Mouse (Mus musculus): ENCODE results near the gene Maml3. TPM values are rescaled to one million over a fixed set of nuclear protein-coding genes. Genes with fewer than 3 reads are reported as not detected.

Maml3 gene
- total RNA-seq, 4 experiments from 2014 or later = 1.9 to 3.3 (median 2.7) TPM

DNA sequence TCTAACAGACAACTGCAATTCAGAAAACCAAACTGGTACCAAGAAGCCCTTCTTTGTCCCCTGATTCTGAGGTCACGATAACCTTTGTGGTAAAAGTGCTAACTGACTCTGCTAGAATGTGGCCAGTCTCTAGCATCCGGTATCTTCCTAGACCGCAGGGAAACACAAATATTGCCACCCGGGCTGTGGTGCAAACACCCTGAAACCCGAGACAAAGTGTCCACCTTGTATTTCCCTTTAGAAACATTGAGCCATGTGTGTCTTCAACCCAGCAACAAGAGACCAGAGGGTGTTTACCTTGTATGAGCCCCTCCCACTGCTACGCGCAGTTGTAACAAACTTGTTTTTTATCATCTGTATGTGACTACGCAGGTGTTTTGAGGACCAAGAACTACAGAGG, 359.7 kb downstream of the Maml3 start:
- DNase-seq (ENCODE audit: low spot score) = no peak

DNA sequence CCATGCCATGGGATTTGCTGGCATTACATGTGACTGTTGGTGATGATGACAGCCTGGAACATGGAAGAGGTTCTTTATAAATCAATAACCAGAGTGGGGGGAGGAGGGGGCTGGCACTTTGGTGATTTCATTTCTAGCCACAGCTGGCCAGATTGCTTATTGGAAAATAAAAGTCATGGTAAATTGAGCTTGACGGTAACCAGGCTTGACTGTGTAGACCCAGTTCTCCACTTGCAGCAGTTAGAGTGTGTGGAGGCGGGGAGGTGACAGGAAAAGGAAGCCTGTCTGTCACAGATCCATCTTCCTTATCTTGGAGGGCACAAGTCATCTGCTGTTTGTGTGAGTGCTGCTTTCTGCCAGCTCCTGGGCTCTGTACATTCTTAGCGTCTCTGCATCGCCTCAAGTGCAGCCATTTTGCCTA, 360.5 kb downstream of the Maml3 start:
- DNase-seq (ENCODE audit: low spot score) = no peak

DNA sequence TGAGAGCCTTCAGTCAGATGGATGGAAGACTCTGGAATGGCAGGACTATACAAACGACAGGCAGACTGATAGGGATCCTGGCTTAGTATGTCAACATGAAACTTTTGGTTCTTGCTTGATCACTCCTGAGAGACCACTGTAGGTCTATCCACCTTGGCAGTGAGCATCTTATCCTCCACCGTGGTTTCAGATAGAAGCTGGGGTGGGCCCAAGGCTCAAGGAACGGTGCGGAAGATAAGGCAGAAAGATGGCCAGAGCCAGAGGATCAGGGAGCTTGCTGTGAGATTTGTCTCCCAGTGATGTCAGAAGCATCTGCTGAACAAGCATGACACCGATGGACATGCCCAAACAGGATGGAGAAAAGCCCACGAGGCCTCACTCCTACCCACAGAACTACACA, 362.5 kb downstream of the Maml3 start:
- no peak for DNase-seq (ENCODE audit: low spot score)

DNA sequence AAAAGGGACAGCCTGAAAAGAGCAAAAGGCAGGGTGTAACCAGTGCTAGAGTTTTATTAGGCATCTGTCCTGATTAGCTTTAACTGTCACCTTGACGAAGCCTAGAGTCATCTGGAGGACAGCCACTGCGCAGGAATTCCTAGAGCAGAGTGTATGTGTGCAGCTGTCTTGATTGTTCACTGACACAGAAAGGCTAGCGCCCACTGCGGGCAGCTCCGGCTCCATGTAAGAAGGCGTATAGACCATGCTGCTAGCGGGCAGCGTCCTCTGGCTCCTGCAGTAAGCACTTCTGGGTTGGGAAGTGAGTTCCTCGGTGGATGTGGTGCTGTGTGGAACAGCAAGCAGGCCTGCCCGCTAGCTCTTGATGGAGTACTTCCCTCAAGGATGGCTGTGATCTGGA, 363.1 kb downstream of the Maml3 start:
- DNase-seq (ENCODE audit: low spot score) = no peak

DNA sequence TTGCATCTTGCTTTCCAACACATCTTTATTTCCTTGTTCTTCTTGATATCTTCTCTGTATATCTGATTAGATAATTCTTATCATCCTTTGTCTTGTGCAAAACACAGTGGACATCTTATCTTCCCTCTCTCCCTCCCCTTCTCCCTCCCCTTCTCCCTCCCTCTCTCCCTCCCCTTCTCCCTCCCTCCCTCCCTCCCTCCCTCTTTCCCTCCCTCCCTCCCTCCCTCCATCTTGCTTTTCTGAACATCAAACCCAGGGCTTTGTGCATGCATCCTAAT, 365.1 kb downstream of the Maml3 start:
- DNase-seq (ENCODE audit: low spot score) = no peak

DNA sequence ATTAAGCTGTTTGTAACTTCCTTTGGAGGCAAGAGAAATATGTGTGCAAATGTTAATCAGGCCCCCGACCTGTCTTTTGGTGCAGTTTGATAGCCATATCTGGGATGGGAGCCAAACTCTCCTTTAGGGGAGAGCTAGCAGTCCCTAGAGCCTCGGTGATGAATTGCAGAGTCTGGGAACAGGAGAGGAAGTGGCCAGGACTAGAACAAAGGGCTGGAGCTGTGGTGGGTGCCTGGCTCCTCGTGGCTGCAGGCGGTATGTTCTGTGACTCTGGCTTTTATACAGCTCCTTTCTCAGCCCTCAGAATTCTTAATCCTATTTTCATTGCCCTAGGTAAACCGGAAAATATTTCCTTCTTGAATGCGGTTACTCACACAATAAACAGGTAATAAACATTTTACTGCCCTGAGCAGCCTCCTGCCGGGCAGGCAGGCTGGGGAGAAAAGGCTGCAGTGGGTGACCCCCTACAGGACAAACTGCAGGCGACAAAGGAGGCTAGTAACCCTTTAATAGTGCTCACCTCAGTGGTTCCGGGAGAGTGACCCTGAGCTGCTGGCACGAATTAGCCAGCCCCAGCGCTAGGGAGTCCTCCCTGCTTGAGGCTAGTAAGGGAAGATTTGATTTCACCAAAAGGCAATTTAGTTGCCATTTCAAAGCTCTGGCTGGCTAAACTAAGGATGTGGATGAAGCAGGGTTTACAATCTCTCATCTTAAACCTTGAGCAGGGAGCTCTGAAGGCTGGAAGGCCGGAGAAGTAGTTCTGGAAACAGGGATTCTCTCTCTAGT, 365.6 kb downstream of the Maml3 start:
- no peak for DNase-seq (ENCODE audit: low spot score)

DNA sequence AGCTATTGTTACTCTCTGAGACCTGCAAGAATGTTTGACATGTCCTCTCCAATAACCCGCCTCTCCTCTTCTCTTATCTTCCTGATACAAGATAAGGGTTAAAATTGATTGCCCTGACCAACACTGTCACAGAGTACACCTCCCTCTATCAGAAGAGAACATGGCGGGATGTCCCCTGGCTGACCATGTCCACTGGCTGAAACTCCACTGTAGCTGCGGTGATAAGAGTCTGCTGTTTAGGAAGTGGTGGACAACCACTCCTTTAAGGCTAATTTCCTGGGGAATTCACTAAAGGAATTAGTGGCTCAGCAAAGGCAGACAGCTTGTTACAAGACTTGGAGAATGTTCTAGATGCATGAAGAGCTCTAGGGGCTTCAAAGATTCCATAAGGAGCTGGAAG, 371.2 kb downstream of the Maml3 start:
- DNase-seq (ENCODE audit: low spot score) = no peak

DNA sequence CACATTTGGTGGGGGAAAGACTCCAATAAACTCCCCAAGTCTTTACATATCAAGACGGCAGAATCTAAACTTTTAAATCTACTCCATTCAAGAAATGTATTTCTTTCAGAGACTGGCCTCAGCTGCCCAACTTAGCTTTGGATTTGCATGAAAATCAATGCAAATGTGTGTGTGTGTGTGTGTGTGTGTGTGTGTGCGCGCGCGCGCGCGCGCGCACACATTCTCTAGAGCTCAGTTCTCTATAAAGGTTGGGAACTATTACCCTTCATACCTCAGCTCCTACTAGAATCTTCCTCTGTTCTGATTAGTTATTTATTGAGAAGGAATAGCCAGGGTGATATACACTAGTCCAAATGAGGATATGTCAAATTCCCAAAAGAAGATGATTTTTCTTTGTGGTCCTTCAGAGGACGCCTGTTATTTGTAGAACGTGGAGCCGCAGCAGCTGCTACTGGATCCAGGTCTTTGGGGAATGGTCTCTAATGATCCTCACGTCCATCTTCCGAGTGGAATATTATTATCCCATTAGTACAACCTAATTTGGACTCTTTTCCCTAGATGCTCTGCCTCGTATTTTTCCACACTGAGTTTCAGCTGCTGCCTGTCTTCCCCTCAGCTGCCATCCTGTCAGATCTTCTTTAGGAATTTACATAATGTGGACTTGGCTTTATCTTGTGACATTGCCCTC, 372.8 kb downstream of the Maml3 start:
- DNase-seq (ENCODE audit: low spot score) = no peak

DNA sequence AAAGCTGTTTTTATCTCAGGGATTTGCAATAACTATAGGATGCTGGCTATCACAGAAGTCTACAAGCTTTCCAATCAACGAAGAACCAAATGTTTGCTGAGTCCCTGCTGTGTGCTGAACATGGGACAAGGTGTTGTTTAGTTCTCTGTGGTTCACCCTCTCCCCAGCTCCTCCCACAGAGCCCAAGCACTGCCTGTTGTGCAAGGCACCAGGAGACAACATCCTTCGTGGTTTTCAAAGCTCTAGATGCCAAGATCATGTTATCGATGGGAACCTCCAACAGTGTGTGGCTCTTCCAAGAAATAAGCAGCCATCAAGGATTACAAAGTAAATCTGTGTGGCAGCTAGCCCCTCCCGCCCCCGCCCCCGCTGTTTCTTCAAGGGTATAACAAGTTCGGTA, 374.2 kb downstream of the Maml3 start:
- no peak for DNase-seq (ENCODE audit: low spot score)

DNA sequence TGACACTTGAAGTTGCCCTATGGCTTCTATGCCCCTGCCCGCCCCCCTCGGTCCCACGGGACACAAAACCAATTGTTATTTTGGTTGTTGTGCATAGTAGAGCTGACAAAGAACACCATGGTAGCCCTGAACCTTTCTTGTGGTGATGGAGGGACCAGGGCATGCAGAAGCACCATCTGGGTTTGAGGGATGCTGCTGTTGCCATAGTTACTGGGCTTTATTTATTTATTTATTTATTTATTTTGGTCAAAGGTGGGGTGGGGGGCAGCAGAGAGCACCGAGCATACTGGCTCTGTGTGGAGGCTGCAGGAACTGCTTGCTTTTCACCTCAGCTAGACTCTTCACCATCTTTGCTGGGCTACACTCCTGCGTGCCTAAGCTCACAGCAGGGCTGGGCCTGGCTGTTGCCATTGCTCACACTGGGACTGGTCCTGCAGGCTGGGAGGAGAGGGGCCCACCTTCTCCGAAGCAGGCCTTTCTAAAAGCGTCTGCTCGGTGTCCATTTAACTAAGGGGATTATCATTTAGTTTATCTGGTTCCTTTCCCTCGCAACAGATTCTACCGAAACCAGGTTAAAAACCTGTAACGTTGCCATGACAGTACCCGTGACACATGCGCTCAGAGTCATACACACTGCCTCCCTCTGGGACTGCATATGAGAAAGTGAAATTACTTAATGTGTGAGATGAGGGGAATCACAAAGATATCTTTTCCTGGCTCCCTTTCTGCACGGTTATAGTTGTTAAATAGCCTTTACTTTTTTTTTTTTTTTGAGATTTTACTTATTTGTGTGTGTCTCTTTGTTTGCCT, 375.6 kb downstream of the Maml3 start:
- DNase-seq (ENCODE audit: low spot score) = no peak

DNA sequence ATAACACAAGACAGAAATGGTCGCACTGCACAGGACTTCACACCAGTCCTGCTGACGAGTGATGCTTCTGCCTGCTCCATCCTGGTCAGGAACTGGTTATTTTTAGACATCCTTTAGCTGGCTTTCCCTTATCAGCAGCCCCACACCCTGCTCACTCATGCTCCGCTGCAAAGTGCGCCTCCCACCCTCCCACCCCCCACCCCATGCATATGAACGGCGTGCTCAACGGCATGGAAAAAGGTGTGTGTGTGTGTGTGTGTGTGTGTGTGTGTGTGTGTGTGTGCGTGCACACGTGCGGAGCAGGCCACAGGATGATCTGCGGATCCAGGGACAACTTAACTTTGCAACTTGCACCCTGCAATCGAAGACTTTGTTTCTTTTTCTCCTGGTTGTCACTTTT, 376.4 kb downstream of the Maml3 start:
- DNase-seq (ENCODE audit: low spot score) = peak; percentile 28

DNA sequence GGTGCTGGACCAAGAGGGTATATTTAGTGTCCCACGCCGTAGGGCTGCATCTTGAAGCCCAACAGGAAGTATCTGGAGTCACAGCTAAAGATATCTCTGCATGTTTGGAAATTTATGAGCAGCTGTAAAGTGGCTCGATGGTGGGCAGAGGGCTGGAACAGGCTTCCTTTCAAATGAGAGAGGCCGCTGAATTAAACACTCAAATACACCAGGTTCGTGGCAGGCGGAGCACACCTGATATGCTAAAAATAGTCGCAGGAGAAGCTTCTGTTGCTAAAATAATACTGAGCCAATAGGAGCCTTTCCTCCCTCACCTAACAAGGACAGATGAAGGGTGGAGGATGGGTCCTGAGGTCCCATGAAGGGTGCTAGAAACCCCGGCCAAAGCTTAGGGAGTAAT, 376.9 kb downstream of the Maml3 start:
- DNase-seq (ENCODE audit: low spot score) = no peak

DNA sequence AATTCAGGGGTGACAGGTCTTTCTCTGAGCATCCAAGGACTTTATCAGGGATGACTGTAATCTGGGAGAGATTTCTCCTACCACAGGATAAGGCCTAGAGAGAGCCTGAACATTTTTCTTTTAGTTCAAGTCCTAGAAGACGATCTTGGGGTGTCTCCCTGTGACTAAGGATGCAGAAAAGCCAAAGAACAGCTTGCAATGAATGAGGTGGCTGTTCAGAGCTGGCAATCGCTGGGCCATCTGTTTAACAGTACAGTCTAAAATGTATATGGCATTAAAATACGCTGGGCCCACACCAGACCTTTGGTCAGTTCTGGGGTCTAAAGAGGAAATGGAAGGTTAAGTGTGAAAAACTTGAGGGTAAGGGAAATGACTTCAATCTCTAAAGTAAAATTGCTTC, 377.4 kb downstream of the Maml3 start:
- no peak for DNase-seq (ENCODE audit: low spot score)

DNA sequence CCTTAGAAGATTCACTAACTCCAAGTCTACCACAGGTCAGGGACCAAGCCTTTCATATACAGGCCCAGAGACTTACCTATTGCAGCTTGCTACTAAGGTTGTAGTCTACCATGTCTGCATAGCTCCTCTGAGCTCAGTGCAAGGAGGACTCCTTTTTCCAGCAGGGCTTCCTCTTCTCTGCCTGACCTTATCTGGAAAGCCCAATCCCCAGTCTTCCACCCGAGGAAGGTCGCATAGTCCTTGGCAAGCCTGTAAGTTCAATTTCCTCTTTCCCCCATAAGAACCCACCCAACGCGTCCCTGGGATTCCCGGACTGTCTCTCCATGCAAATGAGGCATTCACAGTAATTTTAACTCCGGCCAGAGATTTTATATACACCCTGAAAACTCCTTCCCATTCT, 378.6 kb downstream of the Maml3 start:
- DNase-seq (ENCODE audit: low spot score) = no peak

DNA sequence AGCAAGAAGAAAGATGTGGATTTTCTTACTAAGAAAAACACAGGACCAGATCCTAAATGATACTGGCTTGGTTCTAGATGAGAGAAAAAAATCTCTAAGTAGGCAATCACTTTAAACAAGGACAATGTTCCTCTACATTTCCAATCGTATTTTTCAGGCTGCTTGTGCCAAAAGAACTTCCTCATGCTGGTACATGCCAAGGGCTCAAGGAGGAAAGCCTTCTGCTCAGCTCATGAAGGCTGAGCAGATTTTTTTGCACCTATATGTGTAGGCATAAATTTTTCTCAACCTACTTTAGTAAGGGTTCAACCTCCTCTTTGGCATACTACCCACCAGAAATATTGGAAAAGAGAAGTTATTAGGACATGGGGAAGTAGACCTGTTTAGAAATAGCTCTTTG, 384.9 kb downstream of the Maml3 start:
- DNase-seq (ENCODE audit: low spot score) = no peak

DNA sequence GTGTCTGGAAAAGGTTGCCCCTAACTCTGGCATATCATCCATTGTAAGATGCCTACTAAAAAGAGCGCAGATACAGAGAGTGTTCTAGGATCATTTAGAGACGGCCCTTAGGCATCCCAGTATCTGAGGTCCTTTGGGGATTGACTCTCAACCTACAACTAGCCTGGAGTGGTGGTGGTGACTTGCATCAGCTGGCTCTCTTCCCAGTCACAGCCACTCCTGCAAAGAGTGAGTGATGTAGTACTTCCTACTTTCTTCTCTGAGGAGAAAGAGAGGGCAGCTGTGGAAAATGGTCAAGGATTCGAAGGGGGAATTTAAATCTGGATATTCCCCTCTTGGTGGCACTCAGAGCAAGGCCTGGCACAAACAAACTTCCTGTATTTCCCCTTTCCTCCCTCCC, 385.5 kb downstream of the Maml3 start:
- DNase-seq (ENCODE audit: low spot score) = no peak

DNA sequence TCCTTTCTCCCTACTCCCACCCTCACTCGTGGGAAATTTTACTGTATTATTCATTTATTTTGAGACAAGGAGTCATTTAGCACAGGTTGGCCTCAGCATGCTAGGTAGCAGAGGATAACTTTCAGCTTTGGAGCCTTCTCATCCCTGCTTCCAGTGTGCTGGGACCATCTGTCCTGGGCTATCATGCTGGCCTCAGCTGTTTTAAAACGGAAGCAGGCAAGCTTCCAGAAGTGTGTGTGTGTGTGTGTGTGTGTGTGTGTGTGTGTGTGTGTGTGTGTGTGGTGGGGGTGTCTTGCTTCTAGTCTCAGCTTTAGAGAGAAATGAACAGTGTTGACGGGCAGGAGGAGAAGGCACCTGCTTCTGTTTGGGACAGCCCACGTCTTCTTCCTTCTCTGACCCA, 387.0 kb downstream of the Maml3 start:
- DNase-seq (ENCODE audit: low spot score) = no peak

DNA sequence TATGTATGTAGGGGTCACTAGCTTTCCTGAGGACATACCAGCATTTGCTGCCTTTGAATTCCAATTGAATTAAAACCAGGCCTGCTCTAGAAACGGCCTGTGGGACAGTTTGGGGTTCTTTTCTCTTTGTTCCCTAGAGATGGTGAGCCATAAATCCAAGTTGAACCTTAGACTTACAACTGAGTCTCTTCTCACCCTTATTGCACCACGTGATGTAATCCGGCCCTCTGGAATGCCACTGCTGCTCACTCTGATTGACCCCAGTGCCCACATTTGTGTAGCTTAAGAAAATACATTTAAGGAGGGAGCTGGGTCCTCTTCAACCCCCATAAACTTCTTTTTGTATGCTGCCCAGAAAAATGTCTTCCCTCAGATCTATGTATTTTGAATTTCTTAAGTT, 387.4 kb downstream of the Maml3 start:
- no peak for DNase-seq (ENCODE audit: low spot score)

DNA sequence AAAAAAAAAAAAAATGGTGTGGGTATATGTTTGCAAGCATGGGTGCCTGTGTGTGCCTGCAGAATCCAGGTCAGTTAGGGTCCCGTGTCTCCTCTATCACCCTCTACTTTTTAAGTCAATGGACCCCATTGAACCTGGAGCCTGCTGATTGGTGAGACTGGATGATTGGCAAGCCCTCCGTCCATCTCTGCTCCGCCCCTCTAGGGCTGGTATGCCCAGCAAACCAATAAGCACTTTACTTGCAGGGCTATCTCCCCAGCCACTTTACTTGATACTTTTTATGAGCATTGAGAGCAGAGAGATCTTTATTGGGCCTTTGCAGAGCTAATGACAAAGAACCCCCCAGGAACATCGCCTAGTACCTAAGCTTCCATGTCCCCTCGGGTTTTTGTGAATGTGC, 390.4 kb downstream of the Maml3 start:
- DNase-seq (ENCODE audit: low spot score) = no peak

DNA sequence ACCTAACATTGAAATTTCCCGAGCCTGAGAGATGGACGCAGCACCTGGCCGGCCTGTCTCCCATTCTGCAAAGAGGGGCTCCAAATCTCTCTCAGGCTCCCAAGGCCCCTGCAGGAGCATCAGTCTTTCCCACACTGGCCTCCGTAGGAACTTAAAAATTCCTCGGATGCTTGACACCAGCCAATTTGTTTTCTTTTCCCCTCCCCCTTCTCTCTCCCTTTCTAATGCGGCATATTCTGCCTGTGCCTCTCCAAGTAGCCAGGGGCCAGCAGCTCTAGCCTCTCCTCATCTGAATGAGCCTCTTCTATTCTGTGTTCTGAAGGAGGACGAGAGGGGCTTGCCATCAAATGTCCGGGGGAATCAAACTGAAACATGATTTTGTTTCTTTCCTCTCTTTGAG, 391.6 kb downstream of the Maml3 start:
- no peak for DNase-seq (ENCODE audit: low spot score)

DNA sequence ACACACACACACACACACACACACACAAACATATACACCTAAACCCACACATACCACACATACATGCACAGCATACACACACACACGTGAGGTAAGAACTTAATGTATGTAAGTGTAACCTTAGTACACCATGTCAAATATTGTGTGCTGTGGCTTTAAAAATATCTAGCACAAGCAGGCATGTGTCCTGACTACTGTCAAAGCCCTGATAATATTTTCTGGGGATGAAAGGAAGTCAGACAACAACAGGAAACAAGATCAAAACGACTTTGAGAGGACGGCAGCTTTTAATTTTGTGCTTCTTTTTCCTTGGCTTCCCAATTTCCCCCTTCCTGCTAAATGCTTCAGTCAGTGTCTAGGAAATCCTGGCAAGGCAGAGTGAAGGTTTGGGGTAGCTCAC, 392.5 kb downstream of the Maml3 start:
- DNase-seq (ENCODE audit: low spot score) = no peak

DNA sequence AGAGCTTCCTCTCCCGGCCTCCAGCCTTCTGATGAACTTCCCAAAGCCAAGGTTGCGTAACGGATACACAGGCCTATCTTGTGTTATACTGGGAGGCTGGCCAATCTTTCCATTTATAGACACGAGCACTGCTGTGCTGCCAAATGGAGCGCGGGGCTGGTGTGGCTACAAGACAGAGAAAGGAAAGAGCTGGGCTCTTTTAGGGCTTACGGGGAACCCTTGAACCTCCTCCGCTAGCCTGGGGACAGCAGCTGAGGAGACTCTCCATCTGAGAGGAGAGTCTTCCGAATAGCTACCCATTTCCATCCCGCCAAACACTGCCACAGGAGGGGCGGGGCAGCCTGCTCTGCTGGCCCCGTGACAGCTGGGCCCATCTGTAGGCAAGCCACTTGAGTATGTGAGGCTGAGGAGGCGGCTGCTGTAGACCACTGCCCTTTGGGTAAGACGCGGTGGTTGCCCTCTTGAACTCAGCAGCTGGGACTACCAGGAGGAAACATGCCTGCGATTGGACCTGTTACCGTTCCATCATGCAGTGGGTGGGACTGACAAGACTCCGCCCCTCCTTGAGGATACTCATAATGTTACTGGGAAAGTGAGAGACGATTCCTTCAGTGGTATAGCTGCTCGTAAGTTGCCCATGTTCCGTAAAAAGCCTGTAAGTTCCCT, 396.0 kb downstream of the Maml3 start:
- peak; percentile 97 for DNase-seq (ENCODE audit: low spot score)

Data from heart, adult 8-10 months (tissue).